Mouse (Mus musculus) ES-E14 (cell line): ENCODE measurements around the gene S100pbp.

Source experiments
- CHD2 ChIP-seq: IDR thresholded peaks from 2 replicates; pipeline ENCODE4 v1.6.1; 2014; ENCODE audit warnings: mild to moderate bottlenecking, low read depth, low read length, inconsistent platforms
- ZNF384 ChIP-seq: IDR thresholded peaks from 2 replicates; pipeline ENCODE4 v1.6.1; 2012; ENCODE audit warnings: low read depth, low read length, inconsistent platforms

- TF ChIP-seq ZNF384, result peak; percentile 100
- TF ChIP-seq CHD2, result peak; percentile 53; the same call in 1 of the 2 replicates
Observed at GRCm38 (mm10) chr4:129189542-129190519, at the start of gene S100pbp, which contains the start of gene Yars.
